Mouse (Mus musculus) yolk sac, embryonic 10.5 days (tissue): ENCODE results near the gene Cfap97d1.

Source experiments
- DNase-seq: peaks from one replicate; pipeline ENCODE4 v3.0.0-alpha.2; 2017; ENCODE audit warnings: low spot score

Cfap97d1 gene

GRCm38 (mm10) chr11:102011510-102011909, 27.4 kb downstream of the Cfap97d1 start:
- DNase-seq, result no peak

- DNase-seq, result no peak
Observed at GRCm38 (mm10) chr11:102013201-102013600, 29.1 kb downstream of the Cfap97d1 start.

GRCm38 (mm10) chr11:102015472-102015871, 31.4 kb downstream of the Cfap97d1 start:
- DNase-seq, result no peak

- no peak for DNase-seq
Observed at GRCm38 (mm10) chr11:102016136-102016535, 32.1 kb downstream of the Cfap97d1 start.

- DNase-seq, result no peak
Observed at GRCm38 (mm10) chr11:102019736-102020135, 35.7 kb downstream of the Cfap97d1 start.

GRCm38 (mm10) chr11:102021196-102021595, 37.1 kb downstream of the Cfap97d1 start:
- DNase-seq, result no peak

GRCm38 (mm10) chr11:102023406-102023805, 39.3 kb downstream of the Cfap97d1 start:
- no peak for DNase-seq

- DNase-seq, result no peak
Observed at GRCm38 (mm10) chr11:102024084-102024758, 40.1 kb downstream of the Cfap97d1 start.

- no peak for DNase-seq
Observed at GRCm38 (mm10) chr11:102024875-102025274, 40.8 kb downstream of the Cfap97d1 start.

- no peak for DNase-seq
Observed at GRCm38 (mm10) chr11:102025354-102025753, 41.3 kb downstream of the Cfap97d1 start.

- no peak for DNase-seq
Observed at GRCm38 (mm10) chr11:102025991-102026660, 42.0 kb downstream of the Cfap97d1 start.

- DNase-seq, result peak; percentile 80
Observed at GRCm38 (mm10) chr11:102026694-102027360, 42.7 kb downstream of the Cfap97d1 start.

GRCm38 (mm10) chr11:102027361-102028017, 43.4 kb downstream of the Cfap97d1 start:
- no peak for DNase-seq

GRCm38 (mm10) chr11:102028087-102028816, 44.2 kb downstream of the Cfap97d1 start, which contains the start of gene Mpp3:
Gene Mpp3, minus strand, starts transcription at chr11:102028461.
- no peak for DNase-seq

- DNase-seq, result no peak
Observed at GRCm38 (mm10) chr11:102029304-102029703, 45.2 kb downstream of the Cfap97d1 start.

GRCm38 (mm10) chr11:102029966-102030365, 45.9 kb downstream of the Cfap97d1 start:
- DNase-seq, result no peak

GRCm38 (mm10) chr11:102031149-102031548, 47.1 kb downstream of the Cfap97d1 start:
- DNase-seq, result no peak

- DNase-seq, result no peak
Observed at GRCm38 (mm10) chr11:102033055-102033591, 49.0 kb downstream of the Cfap97d1 start.

- DNase-seq, result no peak
Observed at GRCm38 (mm10) chr11:102034887-102035286, 50.8 kb downstream of the Cfap97d1 start.

GRCm38 (mm10) chr11:102035456-102035960, 51.4 kb downstream of the Cfap97d1 start:
- no peak for DNase-seq

GRCm38 (mm10) chr11:102036336-102036735, 52.3 kb downstream of the Cfap97d1 start:
- no peak for DNase-seq
